ENCODE assay signal across 21 mouse cellular contexts in genomic region chr16:94489326-94489725, GRCm38 (mm10).
"Had no signal": no experiment of that assay in that cellular context is flagged by ENCODE, and none has a peak within 500 bp of the region (broad histone marks: within the 10 kb centered on the region; RNA-seq: fewer than 3 reads in every experiment).

No protein-coding gene starts in this region.

- DNase-seq: kidney, adult 11 months; kidney, adult 8-10 months; kidney, postnatal 10 days; kidney, postnatal 4 days; liver; lung, adult 18-20 months; lung, postnatal 10 days; lung, postnatal 36 days; thymus, adult 2 months; thymus, postnatal 14 days; thymus, postnatal 4 days had no signal

- H3K27ac ChIP-seq: intestine, embryonic 15.5 days; kidney, embryonic 15.5 days; limb, embryonic 10.5 days; limb, embryonic 13.5 days; liver, embryonic 12.5 days; liver, embryonic 15.5 days; lung, embryonic 15.5 days; midbrain, embryonic 10.5 days; midbrain, embryonic 13.5 days had no signal

- H3K4me3 ChIP-seq: intestine, embryonic 15.5 days; kidney, embryonic 15.5 days; limb, embryonic 10.5 days; limb, embryonic 13.5 days; liver, embryonic 12.5 days; liver, embryonic 15.5 days; lung, embryonic 15.5 days; megakaryocyte, embryonic 14.5 days; midbrain, embryonic 10.5 days; midbrain, embryonic 13.5 days had no signal
